Mouse (Mus musculus) embryonic fibroblast, embryonic 13.5 days (primary cell): ENCODE results near the gene Krtap1-4.

Source experiments
- CTCF ChIP-seq: IDR thresholded peaks from 2 replicates; pipeline ENCODE4 v1.5.1; 2011; ENCODE audit warnings: mild to moderate bottlenecking, control low read depth, low read length, moderate library complexity, borderline replicate concordance; ENCODE audit not compliant: insufficient read depth
- POLR2A ChIP-seq: IDR thresholded peaks from 2 replicates; pipeline ENCODE4 v1.6.1; 2011; ENCODE audit warnings: low read depth, mild to moderate bottlenecking, control low read depth, low read length, moderate library complexity

GRCm38 (mm10) chr11:99562580-99562979, 20.9 kb downstream of the Krtap1-4 start:
- TF ChIP-seq CTCF: no peak
- TF ChIP-seq POLR2A: no peak
